ENCODE assay signal across 14 mouse cellular contexts in genomic region chr8:88289901-88290300, GRCm38 (mm10). TPM values are rescaled to one million over a fixed set of nuclear protein-coding genes. Genes with fewer than 3 reads are reported as not detected.
A peak's percentile ranks its signal among the peaks of the same experiment; 100 is the strongest.
DNase-seq lines count a peak whose midpoint lies in the region; ATAC-seq and TF ChIP-seq lines count a peak whose summit lies in the region.
"Had no signal": no experiment of that assay in that cellular context is flagged by ENCODE, and none has a peak within 500 bp of the region (broad histone marks: within the 10 kb centered on the region; RNA-seq: fewer than 3 reads in every experiment).

No protein-coding gene starts in this region.

- peak overlapping the region; percentile 7 for H3K4me3 ChIP-seq in megakaryocyte, embryonic 14.5 days (replicated peaks)
- no peak overlapping the region for H3K4me3 ChIP-seq in MEL (ENCODE audit: control insufficient read depth in 1 of 2, insufficient read depth in 1 of 2, low read depth in 2 of 2, low read length in 2 of 2)
- H3K4me3 ChIP-seq in liver, embryonic 14.5 days (ENCODE audit: insufficient read depth in 1 of 2, low read depth in 2 of 2, low read length in 2 of 2): no peak overlapping the region
- H3K4me3 ChIP-seq: intestine, embryonic 15.5 days; limb, embryonic 15.5 days had no signal

- no peaks in the 10 kb centered on the region for H3K9me3 ChIP-seq in megakaryocyte, embryonic 14.5 days
- H3K9me3 ChIP-seq in MEL (replicated peaks; ENCODE audit: insufficient read depth, low read length): no peaks in the 10 kb centered on the region
- no peaks in the 10 kb centered on the region for H3K9me3 ChIP-seq in liver, embryonic 14.5 days (ENCODE audit: control insufficient read depth, low read length)
- H3K9me3 ChIP-seq: intestine, embryonic 15.5 days; limb, embryonic 15.5 days had no signal

- TF ChIP-seq CTCF in MEL (IDR thresholded peaks at IDR 0.05 in 2 of 3, conservative IDR thresholded peaks at IDR 0.05 in 1 of 3; ENCODE audit: control insufficient read depth in 1 of 3, insufficient read depth in 1 of 3, low read depth in 2 of 3, low read length in 3 of 3, poor library complexity in 1 of 3, severe bottlenecking in 1 of 3): peak; percentile 20 to 63 (median 62); a peak in 5 of 6 replicates
- peak; percentile 57 for TF ChIP-seq CTCF in liver, embryonic 14.5 days (IDR thresholded peaks at IDR 0.05; ENCODE audit: low read depth)

- peak overlapping the region; percentile 1 for H3K9ac ChIP-seq in MEL (ENCODE audit: control insufficient read depth, low read depth, low read length, poor library complexity, severe bottlenecking)
- H3K9ac ChIP-seq in liver, embryonic 14.5 days (replicated peaks): no peak overlapping the region
- H3K9ac ChIP-seq: forebrain, postnatal 0 days; intestine, embryonic 15.5 days; limb, embryonic 15.5 days had no signal

- H3K79me2 ChIP-seq in MEL (ENCODE audit: control insufficient read depth, insufficient read depth, low read length, poor library complexity): peaks cover 53% of the 10 kb centered on the region

- H3K36me3 ChIP-seq in megakaryocyte, embryonic 14.5 days (replicated peaks; ENCODE audit: low read length): no peaks in the 10 kb centered on the region
- peaks cover 0 to 29% of the 10 kb centered on the region in 2 experiments; a peak in 2 of 4 replicates for H3K36me3 ChIP-seq in MEL (ENCODE audit: control insufficient read depth in 1 of 2, insufficient read depth in 2 of 2, low read length in 2 of 2)
- H3K36me3 ChIP-seq in liver, embryonic 14.5 days (replicated peaks; ENCODE audit: control insufficient read depth, insufficient read depth, low read depth): no peaks in the 10 kb centered on the region
- H3K36me3 ChIP-seq: intestine, embryonic 15.5 days; limb, embryonic 15.5 days had no signal

- H3K27ac ChIP-seq in MEL (ENCODE audit: control insufficient read depth, low read depth, low read length): peak overlapping the region; percentile 98
- no peak overlapping the region for H3K27ac ChIP-seq in liver, embryonic 14.5 days
- H3K27ac ChIP-seq: intestine, embryonic 15.5 days had no signal

- no peaks in the 10 kb centered on the region for H3K27me3 ChIP-seq in megakaryocyte, embryonic 14.5 days (replicated peaks)
- H3K27me3 ChIP-seq in MEL (ENCODE audit: control insufficient read depth in 1 of 2, insufficient read depth in 2 of 2, low read length in 2 of 2): no peaks in the 10 kb centered on the region
- H3K27me3 ChIP-seq in liver, embryonic 14.5 days (ENCODE audit: control insufficient read depth, insufficient read depth, low read length): no peaks in the 10 kb centered on the region
- H3K27me3 ChIP-seq: intestine, embryonic 15.5 days; limb, embryonic 15.5 days had no signal

- ATAC-seq in megakaryocyte, adult 5-6 weeks (ENCODE audit: poor library complexity, severe bottlenecking): no peak
- ATAC-seq in liver, embryonic 14.5 days (ENCODE audit: insufficient read depth): no peak
- ATAC-seq: forebrain, postnatal 0 days; intestine, embryonic 15.5 days had no signal

- DNase-seq in MEL (ENCODE audit: low read depth, low spot score): peak; percentile 72
- no peak for DNase-seq in liver, embryonic 14.5 days (ENCODE audit: low read depth in 3 of 3, low spot score in 3 of 3)
- peak; percentile 80 for DNase-seq in thymus, postnatal 14 days
- DNase-seq in right cerebral cortex, postnatal 4 days: no peak
- DNase-seq in ovary, postnatal 10 days (ENCODE audit: low spot score): no peak
- no peak for DNase-seq in right cerebral cortex, adult 2 months (ENCODE audit: low spot score in 2 of 2)
- DNase-seq: adrenal gland, postnatal 25 days; cerebellum, adult 11 months; forebrain, postnatal 0 days; kidney, postnatal 36 days had no signal

- WGBS in liver, embryonic 14.5 days (ENCODE audit: insufficient replicate concordance): 32% methylated on average over 1 of the region's 1 CpGs

- TF ChIP-seq POLR2A in MEL (IDR thresholded peaks at IDR 0.05; ENCODE audit: control insufficient read depth in 1 of 2, insufficient read depth in 1 of 2, low read depth in 1 of 2, low read length in 2 of 2, poor library complexity in 1 of 2): no peak

- H3K4me2 ChIP-seq in liver, embryonic 14.5 days (ENCODE audit: low read depth): no peak overlapping the region
- H3K4me2 ChIP-seq: intestine, embryonic 15.5 days; limb, embryonic 15.5 days had no signal

- TF ChIP-seq RAD21 in MEL (IDR thresholded peaks at IDR 0.05; ENCODE audit: low read depth, low read length): peak; percentile 4; the same call in 1 of the 2 replicates

- H3K4me1 ChIP-seq in megakaryocyte, embryonic 14.5 days: peaks cover 92% of the 10 kb centered on the region
- H3K4me1 ChIP-seq in MEL (ENCODE audit: control insufficient read depth in 1 of 2, insufficient read depth in 2 of 2, low read length in 2 of 2): peaks cover 7 to 41% of the 10 kb centered on the region in 2 experiments; a peak in 3 of 4 replicates
- H3K4me1 ChIP-seq in liver, embryonic 14.5 days (replicated peaks; ENCODE audit: control insufficient read depth in 2 of 2, insufficient read depth in 2 of 2, low read length in 1 of 2): peaks cover 40 to 65% of the 10 kb centered on the region in 2 experiments
- H3K4me1 ChIP-seq: intestine, embryonic 15.5 days had no signal

- no peak for TF ChIP-seq EP300 in MEL (IDR thresholded peaks at IDR 0.05; ENCODE audit: low read depth in 1 of 2, low read length in 2 of 2)
- TF ChIP-seq EP300 in liver, embryonic 14.5 days (IDR thresholded peaks at IDR 0.05; ENCODE audit: low read depth): no peak

TF ChIP-seq in MEL, 35 proteins besides CTCF, POLR2A, EP300 and RAD21:
- peak; percentile 37 for TF ChIP-seq SMC3 (IDR thresholded peaks at IDR 0.05; ENCODE audit: low read depth, low read length)
- TF ChIP-seq MXI1 (IDR thresholded peaks at IDR 0.05; ENCODE audit: low read depth, low read length): no peak
TF ChIP-seq in MEL: peak in this region for 1.

RNA-seq across cellular contexts. Expression of gene Adcy7, which starts 17.7 kb away (rescaled TPM):
- polyA plus RNA-seq in megakaryocyte, embryonic 14.5 days (2012; ENCODE audit: insufficient read depth, low replicate concordance): 6.7 and 7.8 TPM in 2 replicates
- total RNA-seq in megakaryocyte, adult 5-6 weeks (2015): 43.5 and 58.4 TPM in 2 replicates
- 63.7 and 70.3 TPM in 2 replicates for total RNA-seq in megakaryocyte, adult 5-6 weeks (2017)
- total RNA-seq in MEL (2012; rRNA removed): 62.9 and 89.9 TPM in 2 replicates
- polyA plus RNA-seq in MEL (2012; ENCODE audit: insufficient read depth in 1 of 2, insufficient read length in 2 of 2, low read depth in 1 of 2, low replicate concordance in 2 of 2, missing spikeins in 1 of 2): 10 to 100 TPM in 1 of 2 experiments, not detected in 1; 83.7 TPM
- 21.3 and 24.7 TPM in 2 replicates for polyA plus RNA-seq in liver, embryonic 14.5 days (2012; rRNA removed)
- 20.0 and 24.7 TPM in 2 replicates for polyA plus RNA-seq in liver, embryonic 14.5 days (2014; fragmentation: Nextera tagmentation; extraction: Ambion mirVana)

Comparison
In these comparisons a context has a peak if more than half of its experiments do, and no peak if none do; other contexts are left out.
1. DNase-seq: peak in MEL (single experiment) and thymus, postnatal 14 days (single experiment); none in liver, embryonic 14.5 days (0 of 3), right cerebral cortex, postnatal 4 days (single experiment), ovary, postnatal 10 days (single experiment) and right cerebral cortex, adult 2 months (0 of 2).